Mouse (Mus musculus): ENCODE data around the gene Senp5. TPM values are rescaled to one million over a fixed set of nuclear protein-coding genes. Genes with fewer than 3 reads are reported as not detected.
"Not testable (repeated sequence)": the region's sequence is repeated elsewhere in the genome, so short reads cannot be mapped to it uniquely, and the experiment has no call there.

Gene Senp5
- polyA plus RNA-seq, 1 experiment from 2014 or later: 15.3 TPM

DNA sequence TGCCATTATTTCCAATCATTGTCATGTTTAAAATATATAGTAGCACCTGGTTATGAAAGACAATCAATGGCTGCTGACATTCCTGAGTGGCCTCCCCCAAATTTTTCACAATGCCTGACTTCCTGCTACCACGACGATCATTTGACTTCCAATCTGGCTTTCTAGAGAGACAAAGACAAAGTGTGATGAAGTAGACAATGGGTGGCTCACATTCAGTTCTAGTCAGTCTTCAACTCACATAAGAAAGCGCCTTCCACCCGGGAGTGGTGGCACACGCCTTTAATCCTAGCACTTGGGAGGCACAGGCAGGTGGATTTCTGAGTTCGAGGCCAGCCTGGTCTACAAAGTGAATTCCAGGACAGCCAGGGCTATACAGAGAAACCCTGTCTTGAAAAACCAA, 57.1 kb downstream of the Senp5 start:
- Histone ChIP-seq H3K4me1 (ENCODE audit: control insufficient read depth, insufficient read depth, low read length) (peaks cover 34% of the 10 kb centered on the region), H3K4me2 (ENCODE audit: low read length) (peak overlapping the region; percentile 76; the same call in 1 of the 2 replicates)
- WGBS: 86% methylated on average over 6 of the region's 6 CpGs
- ATAC-seq; H3K4me3 ChIP-seq (ENCODE audit: low read depth, low read length); H3K9me3 ChIP-seq (replicated peaks; ENCODE audit: control insufficient read depth, low read length, poor library complexity, severe bottlenecking); H3K27me3 ChIP-seq (ENCODE audit: control insufficient read depth, insufficient read depth, low read depth, low read length); H3K27ac ChIP-seq (ENCODE audit: low read length); H3K9ac ChIP-seq (ENCODE audit: low read depth, low read length); H3K36me3 ChIP-seq (ENCODE audit: control insufficient read depth, insufficient read depth, low read length): not testable (repeated sequence)

GRCm38 (mm10) chr16:31945372-31945771, 57.7 kb downstream of the Senp5 start:
- Histone ChIP-seq H3K9me3 (replicated peaks; ENCODE audit: control insufficient read depth, low read length, poor library complexity, severe bottlenecking) (no peaks in the 10 kb centered on the region), H3K4me3 (ENCODE audit: low read depth, low read length) (no peak overlapping the region), H3K27me3 (ENCODE audit: control insufficient read depth, insufficient read depth, low read depth, low read length) (no peaks in the 10 kb centered on the region), H3K36me3 (ENCODE audit: control insufficient read depth, insufficient read depth, low read length) (0 out of 2 replicates have a peak, but pooled peaks cover 3% of the 10 kb centered on the region), H3K9ac (ENCODE audit: low read depth, low read length) (no peak overlapping the region), H3K4me2 (ENCODE audit: low read length) (no peak overlapping the region), H3K4me1 (ENCODE audit: control insufficient read depth, insufficient read depth, low read length) (peaks cover 34% of the 10 kb centered on the region), H3K27ac (ENCODE audit: low read length) (no peak overlapping the region)
- 93% methylated on average over 6 of the region's 6 CpGs for WGBS
- ATAC-seq: no peak

GRCm38 (mm10) chr16:31944698-31945255, 58.3 kb downstream of the Senp5 start:
- Histone ChIP-seq H3K9me3 (replicated peaks; ENCODE audit: control insufficient read depth, low read length, poor library complexity, severe bottlenecking) (no peaks in the 10 kb centered on the region), H3K4me1 (ENCODE audit: control insufficient read depth, insufficient read depth, low read length) (peaks cover 34% of the 10 kb centered on the region), H3K4me2 (ENCODE audit: low read length) (no peak overlapping the region), H3K4me3 (ENCODE audit: low read depth, low read length) (no peak overlapping the region), H3K27me3 (ENCODE audit: control insufficient read depth, insufficient read depth, low read depth, low read length) (no peaks in the 10 kb centered on the region), H3K36me3 (ENCODE audit: control insufficient read depth, insufficient read depth, low read length) (0 out of 2 replicates have a peak, but pooled peaks cover 3% of the 10 kb centered on the region), H3K9ac (ENCODE audit: low read depth, low read length) (no peak overlapping the region), H3K27ac (ENCODE audit: low read length) (no peak overlapping the region)
- ATAC-seq: no peak
- WGBS: 88% methylated on average over 12 of the region's 12 CpGs

DNA sequence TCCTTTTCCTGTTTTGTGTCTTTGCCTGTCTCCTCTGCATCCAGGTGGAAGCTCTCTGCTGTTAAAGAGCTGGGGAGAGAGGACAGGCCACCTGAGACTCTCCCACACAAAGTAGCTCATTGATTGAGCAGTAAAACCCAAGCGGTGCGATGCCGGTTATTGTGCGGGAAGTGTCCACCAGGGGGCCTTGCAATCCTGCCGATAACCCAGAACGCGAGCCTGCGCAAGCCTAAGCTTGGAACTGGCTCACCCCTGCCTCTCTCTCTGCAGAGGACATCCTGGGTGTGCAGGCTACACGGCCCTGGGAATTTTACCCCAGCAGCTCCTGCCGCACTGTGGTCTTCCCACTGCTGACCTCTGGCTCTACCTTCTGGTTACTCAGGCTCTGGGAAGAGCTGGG, 59.1 kb downstream of the Senp5 start:
- WGBS: 5% methylated on average over 10 of the region's 10 CpGs
- ATAC-seq: no peak
- no peak overlapping the region for H3K27ac ChIP-seq (ENCODE audit: low read length)
- no peaks in the 10 kb centered on the region for H3K27me3 ChIP-seq (ENCODE audit: control insufficient read depth, insufficient read depth, low read depth, low read length)
- H3K4me2 ChIP-seq (ENCODE audit: low read length): no peak overlapping the region
- H3K4me3 ChIP-seq (ENCODE audit: low read depth, low read length): no peak overlapping the region
- H3K4me1 ChIP-seq (ENCODE audit: control insufficient read depth, insufficient read depth, low read length): peaks cover 26% of the 10 kb centered on the region
- no peak overlapping the region for H3K9ac ChIP-seq (ENCODE audit: low read depth, low read length)
- 0 out of 2 replicates have a peak, but pooled peaks cover 3% of the 10 kb centered on the region for H3K36me3 ChIP-seq (ENCODE audit: control insufficient read depth, insufficient read depth, low read length)
- H3K9me3 ChIP-seq (replicated peaks; ENCODE audit: control insufficient read depth, low read length, poor library complexity, severe bottlenecking): no peaks in the 10 kb centered on the region

- Histone ChIP-seq H3K27ac (ENCODE audit: low read length) (no peak overlapping the region), H3K27me3 (ENCODE audit: control insufficient read depth, insufficient read depth, low read depth, low read length) (peaks cover 5% of the 10 kb centered on the region; the same call in 1 of the 2 replicates), H3K4me1 (ENCODE audit: control insufficient read depth, insufficient read depth, low read length) (peaks cover 8% of the 10 kb centered on the region; the same call in 1 of the 2 replicates), H3K9ac (ENCODE audit: low read depth, low read length) (no peak overlapping the region), H3K4me2 (ENCODE audit: low read length) (no peak overlapping the region), H3K9me3 (replicated peaks; ENCODE audit: control insufficient read depth, low read length, poor library complexity, severe bottlenecking) (no peaks in the 10 kb centered on the region), H3K4me3 (ENCODE audit: low read depth, low read length) (no peak overlapping the region), H3K36me3 (ENCODE audit: control insufficient read depth, insufficient read depth, low read length) (0 out of 2 replicates have a peak, but pooled peaks cover 3% of the 10 kb centered on the region)
- WGBS: 66% methylated on average over 2 of the region's 2 CpGs
- ATAC-seq: no peak
Measured at GRCm38 (mm10) chr16:31940586-31940985, 62.5 kb downstream of the Senp5 start.

DNA sequence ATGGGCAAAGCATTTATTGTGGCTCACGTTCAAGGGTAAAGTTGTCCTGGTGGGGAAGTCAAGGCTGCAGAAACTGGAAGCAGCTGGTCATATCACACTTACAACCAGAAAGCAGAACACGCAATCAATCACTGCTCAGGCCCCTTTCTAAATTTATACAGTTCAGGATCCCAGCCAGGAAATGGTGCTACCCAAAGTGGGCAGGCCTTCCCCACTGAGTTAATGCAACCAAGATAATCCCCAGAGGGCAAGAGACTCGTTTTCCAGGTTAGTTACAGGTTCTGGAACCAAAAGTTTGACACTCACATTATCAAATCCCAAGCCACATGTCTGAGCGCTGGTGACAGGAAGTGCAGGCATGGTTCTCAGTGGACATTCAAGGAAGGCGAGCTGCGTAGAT, 64.2 kb downstream of the Senp5 start:
- peaks cover 5% of the 10 kb centered on the region; the same call in 1 of the 2 replicates for H3K27me3 ChIP-seq (ENCODE audit: control insufficient read depth, insufficient read depth, low read depth, low read length)
- no peaks in the 10 kb centered on the region for H3K9me3 ChIP-seq (replicated peaks; ENCODE audit: control insufficient read depth, low read length, poor library complexity, severe bottlenecking)
- ATAC-seq: no peak
- WGBS: 71% methylated on average over 6 of the region's 6 CpGs
- no peak overlapping the region for H3K27ac ChIP-seq (ENCODE audit: low read length)
- no peak overlapping the region for H3K4me3 ChIP-seq (ENCODE audit: low read depth, low read length)
- no peak overlapping the region for H3K4me2 ChIP-seq (ENCODE audit: low read length)
- peaks cover 20% of the 10 kb centered on the region for H3K4me1 ChIP-seq (ENCODE audit: control insufficient read depth, insufficient read depth, low read length)
- H3K36me3 ChIP-seq (ENCODE audit: control insufficient read depth, insufficient read depth, low read length): no peaks in the 10 kb centered on the region
- H3K9ac ChIP-seq (ENCODE audit: low read depth, low read length): no peak overlapping the region

DNA sequence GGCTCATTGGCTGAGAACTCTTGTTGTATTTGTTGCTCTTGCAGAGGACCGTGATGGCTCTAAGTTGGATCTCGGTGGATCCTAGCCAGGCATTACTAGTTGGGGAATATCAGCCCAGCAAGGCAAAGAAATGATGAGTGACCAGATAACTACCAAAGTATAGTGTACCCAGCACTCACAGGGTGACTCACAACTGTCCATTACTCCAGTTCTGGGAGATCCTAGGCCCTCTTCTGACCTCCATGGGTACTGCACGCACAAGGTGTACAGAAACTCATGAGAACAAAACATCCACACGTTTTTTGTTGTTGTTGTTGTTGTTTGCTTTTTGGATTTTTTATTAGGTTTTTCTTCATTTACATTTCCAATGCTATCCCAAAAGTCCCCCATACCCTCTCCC, 66.5 kb downstream of the Senp5 start:
- Histone ChIP-seq H3K36me3 (ENCODE audit: control insufficient read depth, insufficient read depth, low read length) (no peaks in the 10 kb centered on the region), H3K9ac (ENCODE audit: low read depth, low read length) (no peak overlapping the region), H3K4me2 (ENCODE audit: low read length) (no peak overlapping the region), H3K27me3 (ENCODE audit: control insufficient read depth, insufficient read depth, low read depth, low read length) (peaks cover 5% of the 10 kb centered on the region; the same call in 1 of the 2 replicates), H3K4me1 (ENCODE audit: control insufficient read depth, insufficient read depth, low read length) (peaks cover 22% of the 10 kb centered on the region), H3K27ac (ENCODE audit: low read length) (no peak overlapping the region), H3K9me3 (replicated peaks; ENCODE audit: control insufficient read depth, low read length, poor library complexity, severe bottlenecking) (no peaks in the 10 kb centered on the region), H3K4me3 (ENCODE audit: low read depth, low read length) (no peak overlapping the region)
- ATAC-seq: no peak
- WGBS: 95% methylated on average over 4 of the region's 4 CpGs

GRCm38 (mm10) chr16:31935091-31935979, 67.8 kb downstream of the Senp5 start:
- no peak for ATAC-seq
- WGBS: 6% methylated on average over 36 of the region's 36 CpGs
- peak overlapping the region; percentile 78 for H3K4me2 ChIP-seq (ENCODE audit: low read length)
- H3K27ac ChIP-seq (ENCODE audit: low read length): 0 out of 2 replicates have a peak overlapping the region, but pooled peaks have one; percentile 31
- H3K36me3 ChIP-seq (ENCODE audit: control insufficient read depth, insufficient read depth, low read length): no peaks in the 10 kb centered on the region
- peak overlapping the region; percentile 77 for H3K9ac ChIP-seq (ENCODE audit: low read depth, low read length)
- peak overlapping the region; percentile 43 for H3K4me3 ChIP-seq (ENCODE audit: low read depth, low read length)
- H3K27me3 ChIP-seq (ENCODE audit: control insufficient read depth, insufficient read depth, low read depth, low read length): peaks cover 5% of the 10 kb centered on the region; the same call in 1 of the 2 replicates
- no peaks in the 10 kb centered on the region for H3K9me3 ChIP-seq (replicated peaks; ENCODE audit: control insufficient read depth, low read length, poor library complexity, severe bottlenecking)
- peaks cover 22% of the 10 kb centered on the region for H3K4me1 ChIP-seq (ENCODE audit: control insufficient read depth, insufficient read depth, low read length)

DNA sequence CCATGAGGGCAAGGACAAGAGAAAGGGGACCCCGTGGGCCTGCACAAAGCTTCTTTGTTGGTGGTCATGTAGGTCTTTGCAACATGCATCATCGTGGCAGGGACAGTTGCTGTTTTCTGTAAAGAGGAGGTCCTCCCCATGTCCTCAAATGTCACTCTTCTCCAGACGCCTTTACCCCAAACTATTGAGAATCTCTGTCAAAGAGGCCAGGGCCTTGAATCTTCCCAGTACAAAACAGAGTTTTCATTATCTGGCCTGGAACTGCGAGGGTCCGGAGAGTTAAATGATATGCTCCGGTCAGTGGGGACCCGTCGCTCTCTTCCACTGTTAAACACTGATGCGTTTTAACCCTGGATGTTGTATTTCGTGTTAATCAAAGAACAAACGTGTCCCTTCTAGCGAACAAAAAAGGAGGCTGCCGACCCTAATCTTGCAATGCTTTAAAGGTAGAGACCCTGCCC, 68.5 kb downstream of the Senp5 start:
- ATAC-seq: no peak
- Histone ChIP-seq H3K9ac (ENCODE audit: low read depth, low read length) (peak overlapping the region; percentile 77), H3K4me3 (ENCODE audit: low read depth, low read length) (peak overlapping the region; percentile 43), H3K4me2 (ENCODE audit: low read length) (peak overlapping the region; percentile 78), H3K36me3 (ENCODE audit: control insufficient read depth, insufficient read depth, low read length) (no peaks in the 10 kb centered on the region), H3K4me1 (ENCODE audit: control insufficient read depth, insufficient read depth, low read length) (peaks cover 22% of the 10 kb centered on the region), H3K27ac (ENCODE audit: low read length) (peak overlapping the region; percentile 97), H3K9me3 (replicated peaks; ENCODE audit: control insufficient read depth, low read length, poor library complexity, severe bottlenecking) (no peaks in the 10 kb centered on the region), H3K27me3 (ENCODE audit: control insufficient read depth, insufficient read depth, low read depth, low read length) (peaks cover 5% of the 10 kb centered on the region; the same call in 1 of the 2 replicates)
- WGBS: 13% methylated on average over 13 of the region's 13 CpGs
